Mouse (Mus musculus): ENCODE results near the gene Asgr1. TPM values are rescaled to one million over a fixed set of nuclear protein-coding genes. Genes with fewer than 3 reads are reported as not detected.
A peak's percentile ranks its signal among the peaks of the same experiment; 100 is the strongest.
"Not testable (repeated sequence)": the region's sequence is repeated elsewhere in the genome, so short reads cannot be mapped to it uniquely, and the experiment has no call there.

Gene Asgr1
- polyA plus RNA-seq, 1 experiment: 4.9 TPM

- WGBS: 25% methylated on average over 18 of the region's 18 CpGs
- Histone ChIP-seq H3K4me1 (ENCODE audit: control insufficient read depth, insufficient read depth, low read length) (no peaks in the 10 kb centered on the region), H3K4me3 (replicated peaks; ENCODE audit: extremely low read depth, low read depth, low read length) (no peak overlapping the region)
- peak; percentile 71 for DNase-seq
- peak; percentile 91 for TF ChIP-seq CTCF (IDR thresholded peaks at IDR 0.05; ENCODE audit: insufficient read depth, low read length)
- TF ChIP-seq POLR2A (IDR thresholded peaks at IDR 0.05; ENCODE audit: borderline replicate concordance, extremely low read depth, low read depth, low read length): no peak
Observed at GRCm38 (mm10) chr11:70055618-70056214, 1.8 kb downstream of the Asgr1 start.

- no peak for DNase-seq
- no peaks in the 10 kb centered on the region for H3K4me1 ChIP-seq (ENCODE audit: control insufficient read depth, insufficient read depth, low read length)
- no peak for TF ChIP-seq POLR2A (IDR thresholded peaks at IDR 0.05; ENCODE audit: borderline replicate concordance, extremely low read depth, low read depth, low read length)
- TF ChIP-seq CTCF (IDR thresholded peaks at IDR 0.05; ENCODE audit: insufficient read depth, low read length): no peak
- 83% methylated on average over 9 of the region's 9 CpGs for WGBS
- no peak overlapping the region for H3K4me3 ChIP-seq (replicated peaks; ENCODE audit: extremely low read depth, low read depth, low read length)
Observed at GRCm38 (mm10) chr11:70057805-70058204, 3.9 kb downstream of the Asgr1 start.

DNA sequence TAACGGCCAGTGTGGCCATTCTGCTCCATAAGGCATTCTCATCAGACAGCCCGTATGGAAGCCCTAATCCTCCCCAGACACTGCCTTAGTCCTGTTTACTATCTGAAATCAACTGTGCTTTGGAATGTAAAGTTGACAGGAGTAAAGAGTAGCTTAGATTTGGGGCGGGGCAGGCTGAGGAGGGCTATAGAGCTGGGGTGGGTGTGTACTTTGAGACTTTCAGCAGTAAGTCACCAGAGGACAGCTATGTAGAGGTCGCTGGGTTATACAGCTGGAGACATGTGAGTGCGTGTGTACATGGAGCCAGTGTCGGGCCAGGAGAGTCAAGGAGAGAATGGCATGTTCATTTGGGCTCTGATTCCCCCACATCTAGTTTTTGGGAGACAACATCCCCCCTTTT is 6.0 kb downstream of the Asgr1 start:
- H3K4me1 ChIP-seq (ENCODE audit: control insufficient read depth, insufficient read depth, low read length): no peaks in the 10 kb centered on the region
- no peak overlapping the region for H3K4me3 ChIP-seq (replicated peaks; ENCODE audit: extremely low read depth, low read depth, low read length)
- 44% methylated on average over 6 of the region's 6 CpGs for WGBS
- TF ChIP-seq CTCF (IDR thresholded peaks at IDR 0.05; ENCODE audit: insufficient read depth, low read length) (no peak), POLR2A (IDR thresholded peaks at IDR 0.05; ENCODE audit: borderline replicate concordance, extremely low read depth, low read depth, low read length) (no peak)
- no peak for DNase-seq

DNA sequence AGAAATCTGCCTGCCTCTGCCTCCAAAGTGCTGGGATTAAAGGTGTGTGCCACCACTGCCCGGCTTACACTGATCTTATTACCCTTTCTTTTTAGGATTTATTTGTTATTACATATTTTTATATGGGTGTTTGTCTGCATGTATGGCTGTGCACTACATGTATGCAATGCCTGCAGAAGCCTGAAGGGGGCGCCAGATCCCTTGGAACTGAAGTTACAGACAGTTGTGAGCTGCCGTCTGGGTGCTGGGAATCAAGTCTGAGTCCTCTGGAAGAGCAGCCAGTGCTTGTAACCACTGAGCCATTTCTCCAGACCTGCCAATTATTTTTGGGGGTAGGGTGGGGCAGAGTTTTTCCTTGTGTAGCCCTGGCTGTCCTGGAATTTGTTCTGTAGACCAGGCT is 9.2 kb downstream of the Asgr1 start:
- Histone ChIP-seq H3K4me1 (ENCODE audit: control insufficient read depth, insufficient read depth, low read length) (no peaks in the 10 kb centered on the region), H3K4me3 (replicated peaks; ENCODE audit: extremely low read depth, low read depth, low read length) (no peak overlapping the region)
- no peak for DNase-seq
- 67% methylated on average over 3 of the region's 3 CpGs for WGBS
- no peak for TF ChIP-seq CTCF (IDR thresholded peaks at IDR 0.05; ENCODE audit: insufficient read depth, low read length)
- no peak for TF ChIP-seq POLR2A (IDR thresholded peaks at IDR 0.05; ENCODE audit: borderline replicate concordance, extremely low read depth, low read depth, low read length)

DNA sequence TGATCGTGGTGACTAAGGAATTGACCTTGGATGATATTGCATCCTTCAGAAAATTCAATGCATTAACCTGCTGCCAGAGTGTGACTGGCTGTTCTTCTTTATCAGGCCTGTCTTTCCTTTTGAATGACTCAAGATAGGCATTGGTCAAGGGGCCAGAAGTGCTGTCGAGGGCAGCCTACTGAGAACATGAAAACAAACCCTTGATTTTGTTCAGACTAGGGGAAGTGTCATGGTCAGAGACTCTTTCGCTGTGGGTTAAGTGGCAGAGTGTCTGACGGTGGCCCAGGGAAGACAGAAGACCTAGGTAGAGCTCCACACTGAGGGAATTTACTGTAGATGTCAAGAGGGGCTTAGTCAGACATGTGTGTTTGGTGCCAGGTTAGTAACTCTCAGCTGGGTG is 12.8 kb downstream of the Asgr1 start:
- DNase-seq: no peak
- Histone ChIP-seq H3K4me1 (ENCODE audit: control insufficient read depth, insufficient read depth, low read length) (no peaks in the 10 kb centered on the region), H3K4me3 (replicated peaks; ENCODE audit: extremely low read depth, low read depth, low read length) (no peak overlapping the region)
- 55% methylated on average over 4 of the region's 4 CpGs for WGBS
- no peak for TF ChIP-seq POLR2A (IDR thresholded peaks at IDR 0.05; ENCODE audit: borderline replicate concordance, extremely low read depth, low read depth, low read length)
- no peak for TF ChIP-seq CTCF (IDR thresholded peaks at IDR 0.05; ENCODE audit: insufficient read depth, low read length)

DNA sequence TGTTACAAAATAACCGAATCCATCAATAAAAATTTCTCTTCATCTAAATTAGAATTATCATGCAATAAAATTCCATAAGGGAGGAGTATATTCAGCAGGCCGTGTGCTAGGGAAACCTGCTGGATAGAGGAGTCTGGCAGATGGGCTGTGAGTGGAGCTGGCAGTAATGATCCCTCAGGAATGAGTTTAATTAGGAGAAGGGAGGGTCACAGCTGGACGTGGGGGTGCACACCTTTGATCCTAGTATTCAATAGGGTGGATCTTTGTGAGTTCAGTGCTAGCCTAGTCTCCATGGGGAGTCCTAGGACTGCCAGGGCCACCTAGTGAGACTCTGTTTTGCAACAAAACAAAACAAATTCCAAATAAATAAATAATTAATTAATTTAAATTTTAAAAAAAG is 14.4 kb downstream of the Asgr1 start:
- TF ChIP-seq POLR2A (IDR thresholded peaks at IDR 0.05; ENCODE audit: borderline replicate concordance, extremely low read depth, low read depth, low read length) (no peak), CTCF (IDR thresholded peaks at IDR 0.05; ENCODE audit: insufficient read depth, low read length) (no peak)
- WGBS: 57% methylated on average over 3 of the region's 3 CpGs
- no peak for DNase-seq
- Histone ChIP-seq H3K4me3 (replicated peaks; ENCODE audit: extremely low read depth, low read depth, low read length) (no peak overlapping the region), H3K4me1 (ENCODE audit: control insufficient read depth, insufficient read depth, low read length) (no peaks in the 10 kb centered on the region)

GRCm38 (mm10) chr11:70070057-70070456 is 16.2 kb downstream of the Asgr1 start:
- Histone ChIP-seq H3K4me1 (ENCODE audit: control insufficient read depth, insufficient read depth, low read length) (no peaks in the 10 kb centered on the region), H3K4me3 (replicated peaks; ENCODE audit: extremely low read depth, low read depth, low read length) (no peak overlapping the region)
- no peak for TF ChIP-seq POLR2A (IDR thresholded peaks at IDR 0.05; ENCODE audit: borderline replicate concordance, extremely low read depth, low read depth, low read length)
- TF ChIP-seq CTCF (IDR thresholded peaks at IDR 0.05; ENCODE audit: insufficient read depth, low read length): no peak
- no peak for DNase-seq
- 70% methylated on average over 6 of the region's 6 CpGs for WGBS

- H3K4me3 ChIP-seq (replicated peaks; ENCODE audit: extremely low read depth, low read depth, low read length); DNase-seq; H3K4me1 ChIP-seq (ENCODE audit: control insufficient read depth, insufficient read depth, low read length): not testable (repeated sequence)
- WGBS: 69% methylated on average over 3 of the region's 3 CpGs
Observed at GRCm38 (mm10) chr11:70070603-70071002, 16.7 kb downstream of the Asgr1 start.

DNA sequence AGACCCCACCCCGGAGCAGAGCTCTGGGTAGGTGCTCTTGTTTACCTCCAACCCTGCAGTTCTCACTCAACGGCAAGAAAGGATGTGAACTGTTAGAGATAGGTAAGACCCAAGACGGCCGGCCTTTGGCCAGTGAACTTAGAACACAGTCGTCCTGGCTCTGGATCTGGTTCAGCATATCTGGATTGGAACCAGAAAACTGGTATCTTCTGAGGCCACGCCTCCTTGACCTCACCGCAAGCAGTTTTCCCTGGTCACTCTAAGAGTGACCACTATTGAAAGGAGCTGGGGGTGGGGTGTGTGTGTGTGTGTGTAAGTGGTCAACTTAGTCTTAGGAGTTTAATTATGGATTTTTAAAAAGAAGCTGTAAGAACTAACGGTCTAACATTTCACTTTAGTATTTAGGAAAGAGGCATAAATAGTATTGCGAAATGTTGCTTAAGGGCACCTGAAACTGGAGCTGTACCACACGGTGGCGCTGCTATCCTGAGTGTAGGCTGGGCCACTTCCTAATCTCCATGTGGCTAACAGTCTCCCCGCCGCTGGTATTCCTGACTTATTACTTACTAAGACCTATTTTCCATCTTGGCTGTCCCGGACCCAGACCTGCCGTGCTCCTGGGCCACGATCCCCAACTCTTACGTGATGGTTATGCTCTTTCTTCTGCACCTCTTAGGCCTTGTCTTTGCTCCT is 20.6 kb downstream of the Asgr1 start:
- DNase-seq: peak; percentile 74
- peak; percentile 94 for TF ChIP-seq CTCF (IDR thresholded peaks at IDR 0.05; ENCODE audit: insufficient read depth, low read length)
- no peak for TF ChIP-seq POLR2A (IDR thresholded peaks at IDR 0.05; ENCODE audit: borderline replicate concordance, extremely low read depth, low read depth, low read length)
- WGBS: 29% methylated on average over 17 of the region's 17 CpGs
- H3K4me1 ChIP-seq (ENCODE audit: control insufficient read depth, insufficient read depth, low read length): no peaks in the 10 kb centered on the region
- no peak overlapping the region for H3K4me3 ChIP-seq (replicated peaks; ENCODE audit: extremely low read depth, low read depth, low read length)

- Histone ChIP-seq H3K4me3 (replicated peaks; ENCODE audit: extremely low read depth, low read depth, low read length) (no peak overlapping the region), H3K4me1 (ENCODE audit: control insufficient read depth, insufficient read depth, low read length) (no peaks in the 10 kb centered on the region)
- no peak for DNase-seq
- TF ChIP-seq CTCF (IDR thresholded peaks at IDR 0.05; ENCODE audit: insufficient read depth, low read length) (no peak), POLR2A (IDR thresholded peaks at IDR 0.05; ENCODE audit: borderline replicate concordance, extremely low read depth, low read depth, low read length) (no peak)
- WGBS: 67% methylated on average over 6 of the region's 6 CpGs
Observed at GRCm38 (mm10) chr11:70075581-70075980, 21.7 kb downstream of the Asgr1 start.
